Mouse (Mus musculus): ENCODE data around the gene Gm8180. TPM values are rescaled to one million over a fixed set of nuclear protein-coding genes. Genes with fewer than 3 reads are reported as not detected.

Gene Gm8180
- not detected in 2 replicates for polyA plus RNA-seq (2012; rRNA removed)

DNA sequence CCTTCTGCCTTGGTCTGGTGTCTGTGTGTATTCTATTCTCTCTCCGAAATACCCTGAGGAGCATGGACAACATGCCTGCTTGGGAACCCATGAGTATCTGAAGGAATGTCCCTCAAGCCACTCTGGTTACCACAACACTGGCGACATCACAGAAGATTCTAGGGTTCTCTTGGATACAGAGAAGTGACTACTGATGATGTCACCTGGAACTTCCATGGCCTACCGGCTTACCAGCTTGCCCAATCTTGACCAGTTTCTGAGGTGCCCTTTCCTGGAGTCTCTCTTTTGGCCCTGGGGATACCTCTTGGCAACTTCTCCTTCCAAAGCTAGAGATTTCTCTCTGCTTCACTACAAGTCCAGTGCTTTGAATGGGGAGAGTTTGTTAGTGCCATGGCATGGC, at the start of gene Gm8180:
Gm8180 (minus strand) TSS at position 101 of the 400 bp plus-strand sequence.

DNA sequence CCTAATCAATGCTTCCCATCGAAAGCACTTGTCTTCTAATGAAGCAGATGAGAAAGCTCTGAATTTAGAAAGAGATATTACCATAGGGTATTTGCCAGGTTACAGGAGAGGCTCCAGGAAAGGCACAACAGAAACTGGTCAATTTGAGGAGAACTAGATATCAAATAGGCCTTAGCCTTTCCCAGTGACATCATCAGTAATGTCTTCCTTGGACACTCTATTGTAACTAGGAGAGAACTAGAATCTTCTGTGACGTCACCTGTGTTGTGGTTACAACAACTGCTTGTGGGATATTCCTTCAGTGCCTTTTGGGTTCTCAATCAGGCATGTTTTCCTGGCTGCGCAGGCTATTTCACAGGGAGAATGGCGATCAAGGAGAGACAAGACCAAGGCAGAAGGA, 37.0 kb downstream of the Gm8180 start, which contains the start of gene Gm6526:
Gm6526 (plus strand) TSS at position 301 of the 400 bp plus-strand sequence.

Other genes starting within 250 kb of the Gm8180 start
- gene Gm5799, start 241.2 kb downstream of the Gm8180 start, polyA plus RNA-seq (2012; rRNA removed): not detected in 2 replicates
- gene Gm17654, start 205.6 kb downstream of the Gm8180 start, polyA plus RNA-seq (2012; rRNA removed): not detected in 2 replicates
- not detected in 2 replicates for gene Gm10375, start 176.7 kb downstream of the Gm8180 start, polyA plus RNA-seq (2012; rRNA removed)
- gene Gm8165, start 107.5 kb downstream of the Gm8180 start, polyA plus RNA-seq (2012; rRNA removed): not detected in 2 replicates
- 0.14 TPM in 1 of 2 replicates, not detected in the other for gene Gm7324, start 86.9 kb downstream of the Gm8180 start, polyA plus RNA-seq (2012; rRNA removed)
- not detected in 2 replicates for gene Gm16506, start 57.3 kb downstream of the Gm8180 start, polyA plus RNA-seq (2012; rRNA removed)
- not detected in 2 replicates for gene Gm6526, start 36.9 kb downstream of the Gm8180 start, polyA plus RNA-seq (2012; rRNA removed)
- gene Ear1, start 90.8 kb upstream of the Gm8180 start, polyA plus RNA-seq (2012; rRNA removed): not detected in 2 replicates
- gene Ear10, start 138.8 kb upstream of the Gm8180 start, polyA plus RNA-seq (2012; rRNA removed): not detected in 2 replicates
- 0.09 and 0.16 TPM in 2 replicates for gene Gm8113, start 140.6 kb upstream of the Gm8180 start, polyA plus RNA-seq (2012; rRNA removed)
- not detected in 2 replicates for gene Ang5, start 172.3 kb upstream of the Gm8180 start, polyA plus RNA-seq (2012; rRNA removed)
- gene Ang6, start 217.5 kb upstream of the Gm8180 start, polyA plus RNA-seq (2012; rRNA removed): not detected in 2 replicates

Data from stomach, adult 2 months (tissue).